Mouse (Mus musculus): ENCODE results near the gene Gm5039.
"Not testable (repeated sequence)": the region's sequence is repeated elsewhere in the genome, so short reads cannot be mapped to it uniquely, and the experiment has no call there.

The Gm5039 gene

GRCm38 (mm10) chr12:88323926-88324325 is at the start of gene Gm5039:
Gene Gm5039 (minus strand): TSS chr12:88324026.
- in situ Hi-C loops (cut with MboI; ENCODE audit: unreplicated experiment in 2 of 2), result not testable (repeated sequence)

GRCm38 (mm10) chr12:88372018-88372417 is 48.2 kb upstream of the Gm5039 start:
- in situ Hi-C loops (cut with MboI; ENCODE audit: unreplicated experiment in 2 of 2), result loop anchor here (25.0 kb wide), 2 partner anchors 935 to 960 kb away; partner anchors contain the start of genes Alkbh1 (in 1 of the 2) and Slirp (in 1 of the 2)

- in situ Hi-C loops (cut with MboI; ENCODE audit: unreplicated experiment in 2 of 2), result loop anchor here (25.0 kb wide), 2 partner anchors 933 to 958 kb away; partner anchors contain the start of genes Alkbh1 (in 1 of the 2) and Slirp (in 1 of the 2)
Measured at GRCm38 (mm10) chr12:88370321-88370720, 46.5 kb upstream of the Gm5039 start.

GRCm38 (mm10) chr12:88369690-88370089 is 45.9 kb upstream of the Gm5039 start:
- in situ Hi-C loops (cut with MboI; ENCODE audit: unreplicated experiment in 2 of 2), result loop anchor here (25.0 kb wide), 2 partner anchors 932 to 957 kb away; partner anchors contain the start of genes Alkbh1 (in 1 of the 2) and Slirp (in 1 of the 2)

- in situ Hi-C loops (cut with MboI; ENCODE audit: unreplicated experiment in 2 of 2), result loop anchor here (25.0 kb wide), 2 partner anchors 931 to 956 kb away; partner anchors contain the start of genes Alkbh1 (in 1 of the 2) and Slirp (in 1 of the 2)
Measured at GRCm38 (mm10) chr12:88368618-88369017, 44.8 kb upstream of the Gm5039 start.

GRCm38 (mm10) chr12:88367673-88368072 is 43.8 kb upstream of the Gm5039 start:
- in situ Hi-C loops (cut with MboI; ENCODE audit: unreplicated experiment in 2 of 2), result loop anchor here (25.0 kb wide), 2 partner anchors 930 to 955 kb away; partner anchors contain the start of genes Alkbh1 (in 1 of the 2) and Slirp (in 1 of the 2)

GRCm38 (mm10) chr12:88361120-88361445 is 37.3 kb upstream of the Gm5039 start:
- in situ Hi-C loops (cut with MboI; ENCODE audit: unreplicated experiment in 2 of 2), result loop anchor here (25.0 kb wide), 2 partner anchors 924 to 949 kb away; partner anchors contain the start of genes Alkbh1 (in 1 of the 2) and Slirp (in 1 of the 2)

GRCm38 (mm10) chr12:88360441-88361119 is 36.8 kb upstream of the Gm5039 start, which contains the start of gene Adck1:
Gene Adck1 (plus strand): TSS chr12:88360554.
- in situ Hi-C loops (cut with MboI; ENCODE audit: unreplicated experiment in 2 of 2), result loop anchor here (25.0 kb wide), 2 partner anchors 923 to 948 kb away; partner anchors contain the start of genes Alkbh1 (in 1 of the 2) and Slirp (in 1 of the 2)

GRCm38 (mm10) chr12:88354182-88354702 is 30.4 kb upstream of the Gm5039 start:
- in situ Hi-C loops (cut with MboI; ENCODE audit: unreplicated experiment in 2 of 2), result loop anchor here (25.0 kb wide), 2 partner anchors 917 to 942 kb away; partner anchors contain the start of genes Alkbh1 (in 1 of the 2) and Slirp (in 1 of the 2)

- in situ Hi-C loops (cut with MboI; ENCODE audit: unreplicated experiment in 2 of 2), result not testable (repeated sequence)
Measured at GRCm38 (mm10) chr12:88341286-88341685, 17.5 kb upstream of the Gm5039 start.

GRCm38 (mm10) chr12:88336662-88337413 is 13.0 kb upstream of the Gm5039 start:
- in situ Hi-C loops (cut with MboI; ENCODE audit: unreplicated experiment in 2 of 2), result not testable (repeated sequence)

- in situ Hi-C loops (cut with MboI; ENCODE audit: unreplicated experiment in 2 of 2), result no loop called here
Measured at GRCm38 (mm10) chr12:88314556-88314955, 9.3 kb downstream of the Gm5039 start.

- in situ Hi-C loops (cut with MboI; ENCODE audit: unreplicated experiment in 2 of 2), result not testable (repeated sequence)
Measured at GRCm38 (mm10) chr12:88297171-88297570, 26.7 kb downstream of the Gm5039 start.

- in situ Hi-C loops (cut with MboI; ENCODE audit: unreplicated experiment in 2 of 2), result not testable (repeated sequence)
Measured at GRCm38 (mm10) chr12:88293082-88293481, 30.7 kb downstream of the Gm5039 start.

GRCm38 (mm10) chr12:88285224-88285623 is 38.6 kb downstream of the Gm5039 start:
- in situ Hi-C loops (cut with MboI; ENCODE audit: unreplicated experiment in 2 of 2), result not testable (repeated sequence)

- in situ Hi-C loops (cut with MboI; ENCODE audit: unreplicated experiment in 2 of 2), result not testable (repeated sequence)
Measured at GRCm38 (mm10) chr12:88274400-88274799, 49.4 kb downstream of the Gm5039 start, which contains the start of gene Gm5662. Gene Gm5662 (minus strand): TSS chr12:88274500.
